ENCODE assay signal across 18 mouse cellular contexts in genomic region chr10:92166057-92166456, GRCm38 (mm10).
DNase-seq lines count a peak whose midpoint lies in the region; ATAC-seq lines count a peak whose summit lies in the region.
"Had no signal": no experiment of that assay in that cellular context is flagged by ENCODE, and none has a peak within 500 bp of the region (broad histone marks: within the 10 kb centered on the region; RNA-seq: fewer than 3 reads in every experiment).

No protein-coding gene starts in this region.

- no peak overlapping the region for H3K9ac ChIP-seq in embryonic facial prominence, embryonic 14.5 days (ENCODE audit: low read depth, low read length)
- H3K9ac ChIP-seq in hindbrain, embryonic 16.5 days (ENCODE audit: low read depth, low read length) = no peak overlapping the region
- no peak overlapping the region for H3K9ac ChIP-seq in neural tube, embryonic 14.5 days (replicated peaks; ENCODE audit: low read depth, low read length)
- H3K9ac ChIP-seq in heart, embryonic 11.5 days (ENCODE audit: low read depth, low read length) = no peak overlapping the region
- H3K9ac ChIP-seq: heart, embryonic 13.5 days; liver, embryonic 15.5 days had no signal

- no peaks in the 10 kb centered on the region for H3K36me3 ChIP-seq in embryonic facial prominence, embryonic 14.5 days (ENCODE audit: control insufficient read depth, insufficient read depth, low read length)
- H3K36me3 ChIP-seq in embryonic facial prominence, embryonic 10.5 days (replicated peaks) = no peaks in the 10 kb centered on the region
- no peaks in the 10 kb centered on the region for H3K36me3 ChIP-seq in hindbrain, embryonic 16.5 days (ENCODE audit: control insufficient read depth, insufficient read depth, low read length)
- H3K36me3 ChIP-seq in neural tube, embryonic 14.5 days (ENCODE audit: control insufficient read depth, insufficient read depth, low read length) = no peaks in the 10 kb centered on the region
- H3K36me3 ChIP-seq in heart, embryonic 11.5 days (ENCODE audit: control insufficient read depth, insufficient read depth, low read length) = no peaks in the 10 kb centered on the region
- H3K36me3 ChIP-seq: heart, embryonic 13.5 days; liver, embryonic 15.5 days had no signal

- ATAC-seq in embryonic facial prominence, embryonic 14.5 days (ENCODE audit: low read depth) = no peak
- ATAC-seq in hindbrain, embryonic 16.5 days = no peak
- no peak for ATAC-seq in neural tube, embryonic 14.5 days (ENCODE audit: low read depth)
- no peak for ATAC-seq in heart, embryonic 11.5 days (replicated peaks; ENCODE audit: insufficient number of reproducible peaks, low FRiP score, low TSS enrichment)

- peak; percentile 9 for DNase-seq in embryonic facial prominence, embryonic 14.5 days (ENCODE audit: low spot score)
- no peak for DNase-seq in embryonic facial prominence, embryonic 10.5 days (ENCODE audit: low spot score)
- DNase-seq in kidney, postnatal 14 days = peak; percentile 2
- DNase-seq in kidney, postnatal 10 days = no peak
- DNase-seq in adrenal gland, adult 2 months = no peak
- DNase-seq: cerebellum, adult 18-20 months; embryo, embryonic 11 days; gastrocnemius, postnatal 25 days; kidney, postnatal 4 days; thymus, postnatal 36 days had no signal

- H3K4me3 ChIP-seq in embryonic facial prominence, embryonic 14.5 days (ENCODE audit: low read depth, low read length) = no peak overlapping the region
- H3K4me3 ChIP-seq in embryonic facial prominence, embryonic 10.5 days = no peak overlapping the region
- no peak overlapping the region for H3K4me3 ChIP-seq in hindbrain, embryonic 16.5 days (ENCODE audit: low read length)
- no peak overlapping the region for H3K4me3 ChIP-seq in neural tube, embryonic 14.5 days (ENCODE audit: low read depth, low read length)
- no peak overlapping the region for H3K4me3 ChIP-seq in heart, embryonic 11.5 days (ENCODE audit: low read depth, low read length)
- H3K4me3 ChIP-seq: erythroblast, embryonic 14.5 days; heart, embryonic 13.5 days; liver, embryonic 15.5 days; megakaryocyte, embryonic 14.5 days had no signal

- no peak overlapping the region for H3K4me2 ChIP-seq in embryonic facial prominence, embryonic 14.5 days (ENCODE audit: low read depth, low read length)
- H3K4me2 ChIP-seq in hindbrain, embryonic 16.5 days (ENCODE audit: low read length) = peak overlapping the region; percentile 59
- peak overlapping the region; percentile 55; the same call in 1 of the 2 replicates for H3K4me2 ChIP-seq in neural tube, embryonic 14.5 days (ENCODE audit: low read depth, low read length)
- H3K4me2 ChIP-seq in heart, embryonic 11.5 days = no peak overlapping the region
- H3K4me2 ChIP-seq: heart, embryonic 13.5 days; liver, embryonic 15.5 days had no signal

- peaks cover 26% of the 10 kb centered on the region for H3K27me3 ChIP-seq in embryonic facial prominence, embryonic 14.5 days (replicated peaks; ENCODE audit: control insufficient read depth, insufficient read depth, low read length)
- peaks cover 40% of the 10 kb centered on the region for H3K27me3 ChIP-seq in embryonic facial prominence, embryonic 10.5 days (replicated peaks; ENCODE audit: low read depth, poor library complexity, severe bottlenecking)
- no peaks in the 10 kb centered on the region for H3K27me3 ChIP-seq in hindbrain, embryonic 16.5 days (replicated peaks; ENCODE audit: control insufficient read depth, insufficient read depth, low read length)
- no peaks in the 10 kb centered on the region for H3K27me3 ChIP-seq in neural tube, embryonic 14.5 days (ENCODE audit: control insufficient read depth, insufficient read depth, low read length)
- peaks cover 8% of the 10 kb centered on the region; the same call in 1 of the 2 replicates for H3K27me3 ChIP-seq in heart, embryonic 11.5 days (ENCODE audit: control insufficient read depth, insufficient read depth, low read length)
- H3K27me3 ChIP-seq: CH12.LX had no signal

- H3K9me3 ChIP-seq in embryonic facial prominence, embryonic 14.5 days (ENCODE audit: control insufficient read depth, low read length) = no peaks in the 10 kb centered on the region
- no peaks in the 10 kb centered on the region for H3K9me3 ChIP-seq in embryonic facial prominence, embryonic 10.5 days
- H3K9me3 ChIP-seq in hindbrain, embryonic 16.5 days (ENCODE audit: control insufficient read depth, low read length) = no peaks in the 10 kb centered on the region
- no peaks in the 10 kb centered on the region for H3K9me3 ChIP-seq in neural tube, embryonic 14.5 days (ENCODE audit: control insufficient read depth, low read length)
- no peaks in the 10 kb centered on the region for H3K9me3 ChIP-seq in heart, embryonic 11.5 days (replicated peaks; ENCODE audit: control insufficient read depth, low read length)
- H3K9me3 ChIP-seq: heart, embryonic 13.5 days had no signal

- H3K27ac ChIP-seq in embryonic facial prominence, embryonic 14.5 days (replicated peaks; ENCODE audit: low read depth, low read length) = no peak overlapping the region
- no peak overlapping the region for H3K27ac ChIP-seq in embryonic facial prominence, embryonic 10.5 days (replicated peaks)
- H3K27ac ChIP-seq in hindbrain, embryonic 16.5 days (ENCODE audit: low read depth, low read length) = peak overlapping the region; percentile 21; the same call in 1 of the 2 replicates
- no peak overlapping the region for H3K27ac ChIP-seq in neural tube, embryonic 14.5 days (ENCODE audit: low read depth, low read length)
- H3K27ac ChIP-seq in heart, embryonic 11.5 days (ENCODE audit: low read depth, low read length) = no peak overlapping the region
- H3K27ac ChIP-seq: heart, embryonic 13.5 days; liver, embryonic 15.5 days had no signal

- WGBS in embryonic facial prominence, embryonic 14.5 days = 64% methylated on average over 2 of the region's 2 CpGs
- WGBS in embryonic facial prominence, embryonic 10.5 days = 80% methylated on average over 2 of the region's 2 CpGs
- WGBS in hindbrain, embryonic 16.5 days = 49% methylated on average over 2 of the region's 2 CpGs
- 55% methylated on average over 2 of the region's 2 CpGs for WGBS in neural tube, embryonic 14.5 days
- WGBS in heart, embryonic 11.5 days (ENCODE audit: insufficient replicate concordance) = 82% methylated on average over 2 of the region's 2 CpGs

- H3K4me1 ChIP-seq in embryonic facial prominence, embryonic 14.5 days (ENCODE audit: control insufficient read depth, insufficient read depth, low read length) = peaks cover 10% of the 10 kb centered on the region; the same call in 1 of the 2 replicates
- peaks cover 19% of the 10 kb centered on the region for H3K4me1 ChIP-seq in embryonic facial prominence, embryonic 10.5 days
- H3K4me1 ChIP-seq in hindbrain, embryonic 16.5 days (ENCODE audit: control insufficient read depth, insufficient read depth, low read depth, low read length) = no peaks in the 10 kb centered on the region
- 0 out of 2 replicates have a peak, but pooled peaks cover 8% of the 10 kb centered on the region for H3K4me1 ChIP-seq in neural tube, embryonic 14.5 days (ENCODE audit: control insufficient read depth, insufficient read depth, low read length)
- no peaks in the 10 kb centered on the region for H3K4me1 ChIP-seq in heart, embryonic 11.5 days (ENCODE audit: control insufficient read depth, insufficient read depth, low read length)
- H3K4me1 ChIP-seq: liver, embryonic 15.5 days had no signal

Comparison
In these comparisons a context has a peak if more than half of its experiments do, and no peak if none do; other contexts are left out.
1. DNase-seq: peak in embryonic facial prominence, embryonic 14.5 days (single experiment) and kidney, postnatal 14 days (single experiment); none in embryonic facial prominence, embryonic 10.5 days (single experiment), kidney, postnatal 10 days (single experiment) and adrenal gland, adult 2 months (single experiment).
2. H3K4me2 ChIP-seq: peak in hindbrain, embryonic 16.5 days (single experiment) and neural tube, embryonic 14.5 days (single experiment); none in embryonic facial prominence, embryonic 14.5 days (single experiment) and heart, embryonic 11.5 days (single experiment).